Mouse (Mus musculus) MEL (cell line): ENCODE results near the gene Ift22.

Experiments used
- BHLHE40 ChIP-seq: IDR thresholded peaks from 2 replicates; pipeline ENCODE4 v1.6.1; 2012; ENCODE audit warnings: low read depth, mild to moderate bottlenecking, inconsistent platforms, low read length, improper control_type of control experiment, borderline replicate concordance
- MAFK ChIP-seq: IDR thresholded peaks from 2 replicates; pipeline ENCODE4 v1.6.1; 2011; ENCODE audit warnings: low read depth, mild to moderate bottlenecking, low read length, improper control_type of control experiment, borderline replicate concordance
- MAZ ChIP-seq: IDR thresholded peaks from 2 replicates; pipeline ENCODE4 v1.6.1; 2012; ENCODE audit warnings: low read depth, mild to moderate bottlenecking, inconsistent platforms, low read length, improper control_type of control experiment
- POLR2A ChIP-seq, 2 experiments: IDR thresholded peaks; 2 replicates each; pipeline ENCODE4 v1.6.1; 2011 to 2012; ENCODE audit warnings: low read length in 2 of 2, mild to moderate bottlenecking in 2 of 2, control low read depth in 1 of 2, improper control_type of control experiment in 1 of 2, low read depth in 1 of 2, moderate library complexity in 1 of 2; ENCODE audit not compliant: control insufficient read depth in 1 of 2, insufficient read depth in 1 of 2, poor library complexity in 1 of 2
- UBTF ChIP-seq: IDR thresholded peaks from 2 replicates; pipeline ENCODE4 v1.6.1; 2012; ENCODE audit warnings: low read depth, mild to moderate bottlenecking, inconsistent platforms, low read length, improper control_type of control experiment, moderate library complexity, borderline replicate concordance; ENCODE audit not compliant: insufficient read depth

- no peak for TF ChIP-seq UBTF
- no peak for TF ChIP-seq POLR2A (IDR thresholded peaks at IDR 0.05; ENCODE audit: control insufficient read depth in 1 of 2, insufficient read depth in 1 of 2, low read depth in 1 of 2, low read length in 2 of 2, poor library complexity in 1 of 2)
- TF ChIP-seq MAFK: no peak
- no peak for TF ChIP-seq BHLHE40
- no peak for TF ChIP-seq MAZ
These were observed 13.0 kb upstream of the Ift22 start for GRCm38 (mm10) chr5:136894840-136895528.
